Mouse (Mus musculus) induced T-regulatory cell, adult 2 months (primary cell): ENCODE results near the gene Pax2.
A peak's percentile ranks its signal among the peaks of the same experiment; 100 is the strongest.

ENCODE experiments used
- DNase-seq: peaks from one replicate; pipeline ENCODE4 v3.0.0-alpha.2; 2012; ENCODE audit warnings: low read depth

The Pax2 gene

GRCm38 (mm10) chr19:44784391-44784790 is 28.5 kb downstream of the Pax2 start:
- DNase-seq, result no peak

GRCm38 (mm10) chr19:44788488-44788887 is 32.6 kb downstream of the Pax2 start:
- no peak for DNase-seq

- DNase-seq, result no peak
These were observed 36.1 kb downstream of the Pax2 start for GRCm38 (mm10) chr19:44791981-44792380.

DNA sequence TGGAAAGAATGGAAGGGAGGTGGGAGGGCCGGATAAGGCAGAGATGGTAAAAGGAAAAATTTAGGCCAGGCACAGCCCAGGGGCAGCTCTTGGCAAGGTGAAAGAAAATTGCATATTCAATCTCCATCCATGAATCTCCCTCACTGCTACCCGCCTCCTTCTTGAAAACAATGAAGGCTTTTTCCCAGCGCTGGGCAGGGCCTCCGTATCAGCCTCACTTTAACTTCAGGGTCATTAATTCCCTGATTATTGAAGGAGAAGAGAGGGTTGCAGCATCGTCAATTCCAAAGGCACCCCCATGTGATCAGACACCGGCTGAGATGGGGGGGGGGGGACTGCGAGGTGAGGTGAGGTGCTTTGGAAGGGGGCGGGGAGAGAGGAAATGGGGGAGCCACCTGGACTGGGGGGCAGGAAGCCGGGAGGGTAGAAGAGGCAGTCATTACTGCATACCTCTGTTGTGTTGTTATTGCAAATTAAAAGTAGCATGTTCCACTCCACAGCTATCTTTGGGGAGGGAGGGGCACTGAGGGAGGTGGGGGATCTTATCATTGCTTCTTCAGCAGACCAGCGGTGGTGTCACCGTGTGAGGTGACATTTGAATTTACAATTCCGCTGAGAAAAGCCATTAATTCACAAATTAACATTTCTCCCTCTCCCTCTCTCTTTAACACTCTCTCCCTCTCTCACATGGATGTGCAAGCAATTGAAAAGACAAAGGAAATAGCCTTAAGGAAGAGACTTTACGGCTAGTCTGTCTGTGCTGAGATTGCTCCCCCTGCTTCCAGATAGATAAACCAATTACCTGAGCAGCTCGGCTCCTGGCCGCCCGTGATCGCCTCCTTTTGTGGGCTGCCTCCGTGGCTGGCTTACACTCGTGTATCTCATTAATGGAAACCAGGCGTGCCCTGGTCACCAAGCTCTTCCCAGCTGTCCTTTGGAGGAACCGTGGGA is 41.5 kb downstream of the Pax2 start:
- DNase-seq, result no peak

GRCm38 (mm10) chr19:44798731-44799130 is 42.9 kb downstream of the Pax2 start:
- DNase-seq, result no peak

DNA sequence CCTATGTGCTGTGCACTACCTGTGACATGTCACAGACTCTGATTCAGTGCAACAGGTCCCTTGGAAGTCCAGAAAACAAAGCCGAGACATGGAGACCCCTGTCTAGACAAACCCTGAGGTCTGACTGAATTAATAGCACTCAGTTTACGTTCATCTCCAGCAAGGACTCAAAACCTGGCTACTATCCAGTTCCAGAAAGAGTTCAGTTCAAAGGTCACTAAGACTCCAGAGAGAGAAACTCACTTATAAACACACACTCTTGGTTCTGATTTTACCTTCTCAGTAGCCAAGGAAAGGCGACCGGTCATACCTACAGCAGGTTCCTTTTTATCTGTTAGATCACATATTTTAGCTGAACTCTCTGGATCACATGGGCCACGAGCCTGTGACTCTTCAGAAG is 43.3 kb downstream of the Pax2 start:
- DNase-seq, result no peak

GRCm38 (mm10) chr19:44800327-44800726 is 44.5 kb downstream of the Pax2 start:
- no peak for DNase-seq

GRCm38 (mm10) chr19:44808734-44809133 is 52.9 kb downstream of the Pax2 start:
- no peak for DNase-seq

GRCm38 (mm10) chr19:44812666-44813429 is 57.0 kb downstream of the Pax2 start:
- DNase-seq, result peak; percentile 4

GRCm38 (mm10) chr19:44815111-44815510 is 59.3 kb downstream of the Pax2 start:
- no peak for DNase-seq

GRCm38 (mm10) chr19:44817403-44818128 is 61.7 kb downstream of the Pax2 start:
- DNase-seq, result no peak

GRCm38 (mm10) chr19:44818676-44819075 is 62.8 kb downstream of the Pax2 start:
- DNase-seq, result no peak

DNA sequence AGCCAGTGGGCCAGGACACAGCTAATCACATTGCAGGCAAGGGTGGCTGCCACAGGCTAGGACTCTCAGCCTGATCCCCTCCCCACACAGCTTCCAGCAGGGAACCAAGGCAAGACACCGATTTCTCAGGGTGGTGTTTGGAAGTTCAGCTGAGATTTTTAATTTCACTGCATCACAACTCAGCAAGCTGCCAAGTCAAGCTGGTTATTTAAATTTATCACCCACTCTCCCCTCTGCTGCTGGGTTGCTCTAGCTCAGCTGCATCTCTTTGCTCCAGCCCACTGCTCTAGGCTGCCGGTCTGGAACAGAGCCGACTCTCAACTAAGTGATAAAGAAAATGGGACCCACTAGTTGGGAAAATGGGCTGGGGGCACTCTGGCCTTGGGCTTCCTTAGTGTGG is 65.7 kb downstream of the Pax2 start:
- DNase-seq, result no peak

DNA sequence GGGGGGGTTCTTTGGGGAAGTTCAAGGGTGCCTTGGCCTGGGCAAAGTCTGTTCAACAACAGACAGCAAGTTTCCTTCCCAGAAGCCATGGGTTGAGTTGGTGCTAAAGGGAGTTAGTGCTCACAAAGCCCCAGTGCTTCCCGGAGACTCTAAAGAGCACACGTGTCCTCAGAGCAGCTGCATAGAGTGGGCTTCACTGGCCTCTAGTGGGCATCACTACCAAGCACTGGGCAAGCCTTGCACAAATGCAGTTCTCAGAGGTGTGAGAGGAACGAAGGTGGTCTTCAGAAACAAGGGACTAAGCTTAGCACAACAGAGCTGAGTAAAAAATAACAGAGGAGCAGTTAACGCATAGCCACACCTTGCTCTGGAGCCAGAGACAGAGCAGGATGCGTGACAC is 66.5 kb downstream of the Pax2 start:
- DNase-seq, result no peak

DNA sequence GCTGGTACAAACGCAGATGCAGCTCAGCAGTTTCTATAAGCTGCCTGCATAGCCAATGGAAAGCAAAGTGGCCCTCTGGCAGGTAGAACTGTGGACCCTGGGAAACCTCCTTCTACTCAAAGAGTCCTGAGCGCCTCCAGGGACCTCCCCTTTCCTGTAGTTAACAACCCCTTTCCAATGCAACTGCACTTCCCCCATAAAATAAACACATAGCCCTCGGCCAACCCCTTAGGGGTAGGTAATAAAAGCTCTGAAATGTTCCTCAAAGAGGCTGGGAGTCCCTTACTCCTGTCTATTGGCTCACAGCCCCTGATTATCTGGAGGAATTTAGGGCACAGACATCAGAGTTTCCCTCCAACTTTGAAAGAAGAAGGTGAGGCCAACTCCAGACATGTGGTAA is 67.8 kb downstream of the Pax2 start:
- DNase-seq, result no peak

GRCm38 (mm10) chr19:44825216-44825768 is 69.4 kb downstream of the Pax2 start:
- no peak for DNase-seq

GRCm38 (mm10) chr19:44825819-44826218 is 70.0 kb downstream of the Pax2 start:
- DNase-seq, result no peak

DNA sequence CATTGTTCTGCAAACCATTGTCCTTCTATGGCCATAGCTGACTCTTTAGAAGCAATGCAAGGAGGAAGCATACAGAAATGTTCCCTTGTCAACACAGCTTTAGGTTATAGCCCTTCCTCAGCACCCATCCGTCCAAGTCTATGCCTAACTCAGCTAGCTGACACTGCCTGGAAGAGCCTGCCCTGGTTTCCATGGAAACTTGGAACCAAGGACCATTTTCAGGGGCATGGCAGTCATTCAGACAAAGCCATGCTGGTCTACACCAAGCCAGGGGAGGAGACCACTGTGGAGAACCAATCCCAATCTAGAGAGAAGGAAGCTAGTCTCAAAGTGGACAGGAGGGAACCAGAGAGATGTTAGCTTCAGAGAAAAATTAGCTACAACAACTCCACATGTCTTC is 77.5 kb downstream of the Pax2 start:
- DNase-seq, result no peak

GRCm38 (mm10) chr19:44834218-44835041 is 78.6 kb downstream of the Pax2 start:
- no peak for DNase-seq

GRCm38 (mm10) chr19:44835042-44835930 is 79.4 kb downstream of the Pax2 start:
- no peak for DNase-seq
